Mouse (Mus musculus) liver (tissue): ENCODE results near the gene Olfr1506.
"Not testable (repeated sequence)": the region's sequence is repeated elsewhere in the genome, so short reads cannot be mapped to it uniquely, and the experiment has no call there.

Source experiments
- DNase-seq: peaks from one replicate; pipeline ENCODE4 v3.0.0-alpha.2; 2020; ENCODE audit warnings: mixed read lengths

Olfr1506 gene

GRCm38 (mm10) chr2:90224393-90224792 lies at the start of gene Olfr1506:
TSS of gene Olfr1506 (minus strand) at chr2:90224493.
- DNase-seq, result not testable (repeated sequence)

DNA sequence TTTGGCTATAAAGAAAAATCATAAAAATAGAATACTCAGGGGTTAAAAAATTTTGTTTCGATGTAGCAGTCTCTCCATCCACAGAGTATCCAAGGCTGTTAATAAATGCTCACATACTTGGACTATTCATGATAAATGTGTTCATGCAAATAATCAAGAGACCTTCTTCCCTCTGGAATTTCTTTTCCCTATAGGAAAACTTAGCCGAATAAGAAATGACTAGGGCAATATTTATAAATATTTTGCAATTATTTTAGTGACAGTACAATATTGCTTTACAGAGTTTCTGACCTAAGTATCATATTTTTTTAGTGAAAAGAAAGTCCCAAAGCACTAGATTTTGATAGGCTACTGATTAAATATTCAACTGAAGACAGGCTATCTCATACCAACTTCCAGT lies 46.6 kb upstream of the Olfr1506 start, which contains the start of gene Olfr1271:
Gene Olfr1271 (minus strand): TSS at position 101 of the 400 bp plus-strand sequence.
- no peak for DNase-seq

GRCm38 (mm10) chr2:90257492-90257891 lies 33.2 kb upstream of the Olfr1506 start, which contains the start of gene Olfr142:
TSS of gene Olfr142 (minus strand) at chr2:90257592.
- no peak for DNase-seq

GRCm38 (mm10) chr2:90199606-90200005 lies 24.7 kb downstream of the Olfr1506 start:
- DNase-seq, result not testable (repeated sequence)

DNA sequence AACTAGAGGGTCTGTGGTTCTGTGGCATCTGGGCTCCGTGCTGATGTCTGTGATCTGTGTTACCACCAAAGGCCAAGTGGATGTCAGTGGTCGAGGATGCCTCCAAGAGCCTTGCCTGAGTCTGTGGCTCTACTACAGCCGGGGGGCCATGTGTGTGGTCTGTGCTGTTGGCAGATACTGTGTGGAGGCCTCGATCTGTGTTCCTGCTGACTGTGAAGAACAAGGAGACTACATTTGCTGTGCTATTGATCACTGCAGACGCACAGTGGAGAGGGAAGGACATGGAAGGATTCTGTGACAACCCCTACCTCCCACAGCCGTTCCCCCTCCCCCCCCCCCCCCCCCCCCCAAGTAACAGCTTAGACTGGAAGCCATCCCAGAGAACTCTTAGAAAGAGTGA lies 29.0 kb downstream of the Olfr1506 start:
- not testable (repeated sequence) for DNase-seq

DNA sequence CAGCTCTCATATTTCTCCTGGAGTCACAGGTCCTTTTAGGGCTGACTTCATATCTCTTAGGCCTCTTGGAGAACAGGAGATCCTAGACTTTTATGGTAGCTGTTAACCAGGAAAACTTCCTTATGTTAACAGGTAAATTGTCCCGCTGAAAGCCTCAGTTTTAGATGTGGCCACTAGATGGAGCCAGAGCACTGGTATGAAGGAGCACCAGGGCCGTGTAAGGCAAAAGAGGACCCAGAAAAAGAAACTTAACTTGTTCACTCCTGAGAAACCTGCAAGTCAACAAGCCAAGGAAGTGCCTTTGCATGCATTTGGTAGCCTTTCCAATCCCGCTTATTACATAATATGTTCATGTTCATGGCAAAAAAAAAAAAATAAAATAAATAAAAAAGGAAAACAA lies 29.5 kb downstream of the Olfr1506 start:
- not testable (repeated sequence) for DNase-seq

GRCm38 (mm10) chr2:90187082-90187481 lies 37.2 kb downstream of the Olfr1506 start:
- DNase-seq, result not testable (repeated sequence)

- not testable (repeated sequence) for DNase-seq
Observed at GRCm38 (mm10) chr2:90186082-90186481, 38.2 kb downstream of the Olfr1506 start.
